Mouse (Mus musculus): ENCODE results near the gene Ndrg2.
"Not testable (repeated sequence)": the region's sequence is repeated elsewhere in the genome, so short reads cannot be mapped to it uniquely, and the experiment has no call there.

Ndrg2 gene

GRCm38 (mm10) chr14:51930824-51931223, 16.9 kb upstream of the Ndrg2 start:
- Histone ChIP-seq H3K4me1 (replicated peaks; ENCODE audit: low read depth, low read length) (no peaks in the 10 kb centered on the region), H3K9me3 (ENCODE audit: low read length) (peaks cover 25% of the 10 kb centered on the region), H3K27me3 (ENCODE audit: insufficient read depth, low read length) (no peaks in the 10 kb centered on the region), H3K36me3 (ENCODE audit: insufficient read depth, low read length) (no peaks in the 10 kb centered on the region), H3K4me3 (replicated peaks; ENCODE audit: low read length) (no peak overlapping the region)
- TF ChIP-seq CTCF (conservative IDR thresholded peaks at IDR 0.05; ENCODE audit: low read length) (peak; percentile 21), NANOG (IDR thresholded peaks at IDR 0.05; ENCODE audit: borderline replicate concordance, low read length) (no peak), POU5F1 (IDR thresholded peaks at IDR 0.05; ENCODE audit: borderline replicate concordance, low read length) (no peak)

GRCm38 (mm10) chr14:51929968-51930367, 16.0 kb upstream of the Ndrg2 start:
- Histone ChIP-seq H3K9me3 (ENCODE audit: low read length) (peaks cover 33% of the 10 kb centered on the region), H3K4me3 (replicated peaks; ENCODE audit: low read length) (no peak overlapping the region), H3K27me3 (ENCODE audit: insufficient read depth, low read length) (no peaks in the 10 kb centered on the region), H3K36me3 (ENCODE audit: insufficient read depth, low read length) (no peaks in the 10 kb centered on the region), H3K4me1 (replicated peaks; ENCODE audit: low read depth, low read length) (no peaks in the 10 kb centered on the region)
- no peak for TF ChIP-seq NANOG (IDR thresholded peaks at IDR 0.05; ENCODE audit: borderline replicate concordance, low read length)
- TF ChIP-seq POU5F1 (IDR thresholded peaks at IDR 0.05; ENCODE audit: borderline replicate concordance, low read length) = no peak
- no peak for TF ChIP-seq CTCF (conservative IDR thresholded peaks at IDR 0.05; ENCODE audit: low read length)

GRCm38 (mm10) chr14:51929309-51929943, 15.5 kb upstream of the Ndrg2 start:
- no peak for TF ChIP-seq POU5F1 (IDR thresholded peaks at IDR 0.05; ENCODE audit: borderline replicate concordance, low read length)
- TF ChIP-seq NANOG (IDR thresholded peaks at IDR 0.05; ENCODE audit: borderline replicate concordance, low read length) = no peak
- TF ChIP-seq CTCF (conservative IDR thresholded peaks at IDR 0.05; ENCODE audit: low read length) = no peak
- no peaks in the 10 kb centered on the region for H3K27me3 ChIP-seq (ENCODE audit: insufficient read depth, low read length)
- H3K36me3 ChIP-seq (ENCODE audit: insufficient read depth, low read length) = no peaks in the 10 kb centered on the region
- peaks cover 33% of the 10 kb centered on the region for H3K9me3 ChIP-seq (ENCODE audit: low read length)
- H3K4me1 ChIP-seq (replicated peaks; ENCODE audit: low read depth, low read length) = no peaks in the 10 kb centered on the region
- no peak overlapping the region for H3K4me3 ChIP-seq (replicated peaks; ENCODE audit: low read length)

- not testable (repeated sequence) for H3K36me3 ChIP-seq (ENCODE audit: insufficient read depth, low read length); H3K27me3 ChIP-seq (ENCODE audit: insufficient read depth, low read length); H3K4me1 ChIP-seq (replicated peaks; ENCODE audit: low read depth, low read length); H3K4me3 ChIP-seq (replicated peaks; ENCODE audit: low read length)
- peaks cover 28% of the 10 kb centered on the region for H3K9me3 ChIP-seq (ENCODE audit: low read length)
These were observed 13.0 kb upstream of the Ndrg2 start for GRCm38 (mm10) chr14:51926930-51927329.

DNA sequence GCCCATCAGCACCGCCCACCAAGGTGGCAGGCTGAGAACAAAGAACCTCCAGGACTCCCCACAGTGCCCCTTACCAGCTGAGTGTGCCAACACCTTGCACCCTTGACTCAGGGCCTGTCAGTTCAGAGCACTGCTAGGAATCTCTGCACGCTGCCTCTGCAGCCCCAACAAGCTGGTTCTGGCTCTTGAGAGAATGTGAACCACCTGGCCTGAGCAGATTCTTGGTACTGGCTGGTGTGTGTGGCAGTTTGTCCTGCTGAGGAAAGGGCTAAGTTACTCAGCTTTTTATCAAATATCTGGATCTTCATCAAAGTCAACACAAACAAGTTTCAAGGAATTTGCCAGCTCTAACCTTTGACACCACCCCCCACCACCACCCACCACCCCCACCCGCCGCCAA, 9.5 kb upstream of the Ndrg2 start:
- peaks cover 7% of the 10 kb centered on the region for H3K27me3 ChIP-seq (ENCODE audit: insufficient read depth, low read length)

DNA sequence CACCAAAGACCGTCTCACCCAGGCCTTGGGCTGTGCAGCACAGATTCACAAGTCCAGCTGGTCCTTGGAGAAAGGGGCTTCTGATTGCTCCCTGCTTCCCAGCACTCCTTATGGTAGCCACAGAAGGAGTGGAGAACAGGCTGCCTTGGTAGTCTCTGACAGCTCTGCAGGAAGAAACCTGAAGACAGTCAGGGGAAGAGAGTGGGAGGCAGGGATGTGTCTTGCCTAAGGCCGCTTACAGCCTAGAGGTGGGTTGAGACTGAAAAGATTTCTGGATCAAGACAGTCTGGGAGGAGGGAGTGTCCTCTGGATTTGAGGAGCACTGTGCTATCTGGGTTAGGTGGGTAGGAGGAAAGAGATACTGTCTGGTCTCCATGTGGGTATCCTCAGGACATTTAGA, 9.0 kb upstream of the Ndrg2 start:
- TF ChIP-seq POU5F1 (IDR thresholded peaks at IDR 0.05; ENCODE audit: borderline replicate concordance, low read length) (no peak), CTCF (conservative IDR thresholded peaks at IDR 0.05; ENCODE audit: low read length) (no peak), NANOG (IDR thresholded peaks at IDR 0.05; ENCODE audit: borderline replicate concordance, low read length) (no peak)

More for the DNA sequence above, 9.5 kb upstream of the Ndrg2 start:
- TF ChIP-seq POU5F1 (IDR thresholded peaks at IDR 0.05; ENCODE audit: borderline replicate concordance, low read length) (no peak), NANOG (IDR thresholded peaks at IDR 0.05; ENCODE audit: borderline replicate concordance, low read length) (no peak), CTCF (conservative IDR thresholded peaks at IDR 0.05; ENCODE audit: low read length) (no peak)
- Histone ChIP-seq H3K9me3 (ENCODE audit: low read length) (peaks cover 28% of the 10 kb centered on the region), H3K4me3 (replicated peaks; ENCODE audit: low read length) (no peak overlapping the region), H3K4me1 (replicated peaks; ENCODE audit: low read depth, low read length) (peaks cover 3% of the 10 kb centered on the region), H3K36me3 (ENCODE audit: insufficient read depth, low read length) (no peaks in the 10 kb centered on the region)

DNA sequence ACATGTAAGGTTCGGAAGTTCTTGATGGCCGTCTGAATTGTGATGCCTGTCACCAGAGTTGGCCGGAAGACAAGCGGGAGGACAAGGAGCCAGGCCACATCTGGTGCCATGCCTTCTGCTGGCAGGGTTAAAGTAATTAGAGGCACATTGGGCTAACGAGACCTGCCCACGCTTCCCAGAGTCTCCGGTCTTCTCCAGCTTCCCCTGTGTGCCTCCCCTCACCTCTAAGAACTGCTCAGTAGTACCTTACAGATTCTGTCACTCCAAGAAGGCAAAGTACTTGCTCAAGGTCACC, 8.6 kb upstream of the Ndrg2 start, which contains the start of gene Rnase13:
Gene Rnase13 (minus strand): TSS at position 203 of the 295 bp plus-strand sequence.
- no peak within 1 kb of the TSS for H3K4me3 ChIP-seq (replicated peaks; ENCODE audit: low read length)
- TF ChIP-seq POU5F1 (IDR thresholded peaks at IDR 0.05; ENCODE audit: borderline replicate concordance, low read length) = no peak
- TF ChIP-seq CTCF (conservative IDR thresholded peaks at IDR 0.05; ENCODE audit: low read length) = no peak
- TF ChIP-seq NANOG (IDR thresholded peaks at IDR 0.05; ENCODE audit: borderline replicate concordance, low read length) = no peak
- peaks cover 28% of the 10 kb centered on the region for H3K9me3 ChIP-seq (ENCODE audit: low read length)
- no peaks in the 10 kb centered on the region for H3K36me3 ChIP-seq (ENCODE audit: insufficient read depth, low read length)
- peaks cover 5% of the 10 kb centered on the region for H3K4me1 ChIP-seq (replicated peaks; ENCODE audit: low read depth, low read length)
- peaks cover 8% of the 10 kb centered on the region for H3K27me3 ChIP-seq (ENCODE audit: insufficient read depth, low read length)

More for the DNA sequence above, 9.0 kb upstream of the Ndrg2 start:
- H3K27me3 ChIP-seq (ENCODE audit: insufficient read depth, low read length) = peaks cover 7% of the 10 kb centered on the region
- peaks cover 5% of the 10 kb centered on the region for H3K4me1 ChIP-seq (replicated peaks; ENCODE audit: low read depth, low read length)
- H3K9me3 ChIP-seq (ENCODE audit: low read length) = peaks cover 28% of the 10 kb centered on the region
- H3K36me3 ChIP-seq (ENCODE audit: insufficient read depth, low read length) = no peaks in the 10 kb centered on the region
- no peak overlapping the region for H3K4me3 ChIP-seq (replicated peaks; ENCODE audit: low read length)

- Histone ChIP-seq H3K36me3 (ENCODE audit: insufficient read depth, low read length) (no peaks in the 10 kb centered on the region), H3K4me1 (replicated peaks; ENCODE audit: low read depth, low read length) (peaks cover 5% of the 10 kb centered on the region), H3K4me3 (replicated peaks; ENCODE audit: low read length) (no peak overlapping the region), H3K9me3 (ENCODE audit: low read length) (peaks cover 24% of the 10 kb centered on the region), H3K27me3 (ENCODE audit: insufficient read depth, low read length) (peaks cover 10% of the 10 kb centered on the region)
- TF ChIP-seq NANOG (IDR thresholded peaks at IDR 0.05; ENCODE audit: borderline replicate concordance, low read length) = no peak
These were observed 8.0 kb upstream of the Ndrg2 start for GRCm38 (mm10) chr14:51921759-51922570.

- H3K27me3 ChIP-seq (ENCODE audit: insufficient read depth, low read length) = peaks cover 31% of the 10 kb centered on the region
- TF ChIP-seq CTCF (conservative IDR thresholded peaks at IDR 0.05; ENCODE audit: low read length) (no peak), NANOG (IDR thresholded peaks at IDR 0.05; ENCODE audit: borderline replicate concordance, low read length) (no peak), POU5F1 (IDR thresholded peaks at IDR 0.05; ENCODE audit: borderline replicate concordance, low read length) (no peak)
- H3K36me3 ChIP-seq (ENCODE audit: insufficient read depth, low read length) = no peaks in the 10 kb centered on the region
- H3K4me1 ChIP-seq (replicated peaks; ENCODE audit: low read depth, low read length) = peaks cover 17% of the 10 kb centered on the region
- H3K4me3 ChIP-seq (replicated peaks; ENCODE audit: low read length) = no peak overlapping the region
- no peaks in the 10 kb centered on the region for H3K9me3 ChIP-seq (ENCODE audit: low read length)
These were observed 5.0 kb upstream of the Ndrg2 start for GRCm38 (mm10) chr14:51918966-51919365.
